Mouse (Mus musculus): ENCODE data around the gene Olfr1306.

Olfr1306 gene

GRCm38 (mm10) chr2:111916171-111916570 is at the start of gene Olfr1306:
TSS of gene Olfr1306 (minus strand) at chr2:111916271.
- DNase-seq: no peak

- no peak for DNase-seq
Observed at GRCm38 (mm10) chr2:111964844-111965243, 48.8 kb upstream of the Olfr1306 start, which contains the start of gene Olfr1308. TSS of gene Olfr1308 (minus strand) at chr2:111964944.

- DNase-seq: no peak
Observed at GRCm38 (mm10) chr2:111949340-111949739, 33.3 kb upstream of the Olfr1306 start, which contains the start of gene Olfr1307. TSS of gene Olfr1307 (minus strand) at chr2:111949440.

- DNase-seq: no peak
Observed at GRCm38 (mm10) chr2:111877049-111877448, 39.0 kb downstream of the Olfr1306 start, which contains the start of gene Olfr1305. TSS of gene Olfr1305 (minus strand) at chr2:111877149.
